Mouse (Mus musculus) hindbrain, embryonic 16.5 days (tissue): Measurements from ENCODE around the gene Mucl1. TPM values are rescaled to one million over a fixed set of nuclear protein-coding genes. Genes with fewer than 3 reads are reported as not detected.
"Not testable (repeated sequence)": the region's sequence is repeated elsewhere in the genome, so short reads cannot be mapped to it uniquely, and the experiment has no call there.

ENCODE experiments used
- ATAC-seq: fragments of 200-750 bp; cut with Nextera tagmentation; 2 replicates; pipeline ENCODE4 v1.8.0; 2017; ENCODE audit warnings: moderate TSS enrichment, moderate library complexity
- H3K27ac ChIP-seq: fragments of 300-500 bp; sonication (generic); 2 replicates; pipeline ENCODE4 v1.5.1; 2014; ENCODE audit warnings: low read depth, mild to moderate bottlenecking, control low read depth, low read length, moderate library complexity
- H3K27me3 ChIP-seq: fragments of 300-500 bp; sonication (generic); replicated peaks from 2 replicates; pipeline ENCODE4 v1.6.1; 2014; ENCODE audit warnings: low read length; ENCODE audit not compliant: control insufficient read depth, insufficient read depth
- H3K36me3 ChIP-seq: fragments of 300-500 bp; sonication (generic); 2 replicates; pipeline ENCODE4 v1.6.1; 2014; ENCODE audit warnings: mild to moderate bottlenecking, low read length, moderate library complexity, mixed read lengths; ENCODE audit not compliant: control insufficient read depth, insufficient read depth
- H3K4me1 ChIP-seq: fragments of 300-500 bp; sonication (generic); 2 replicates; pipeline ENCODE4 v1.6.1; 2014; ENCODE audit warnings: low read depth, low read length; ENCODE audit not compliant: control insufficient read depth, insufficient read depth
- H3K4me2 ChIP-seq: fragments of 300-500 bp; sonication (generic); 2 replicates; pipeline ENCODE4 v1.6.1; 2014; ENCODE audit warnings: mild to moderate bottlenecking, low read length, control low read depth, moderate library complexity
- H3K4me3 ChIP-seq: fragments of 300-500 bp; sonication (generic); 2 replicates; pipeline ENCODE4 v1.5.1; 2014; ENCODE audit warnings: mild to moderate bottlenecking, low read length, control low read depth, moderate library complexity
- H3K9ac ChIP-seq: fragments of 300-500 bp; sonication (generic); 2 replicates; pipeline ENCODE4 v1.6.1; 2014; ENCODE audit warnings: low read depth, mild to moderate bottlenecking, control low read depth, low read length, moderate library complexity
- H3K9me3 ChIP-seq: fragments of 300-500 bp; sonication (generic); 2 replicates; pipeline ENCODE4 v1.6.1; 2014; ENCODE audit warnings: mild to moderate bottlenecking, low read length, moderate library complexity; ENCODE audit not compliant: control insufficient read depth
- WGBS: fragments of 180-500 bp; shearing (Covaris S2); extraction: QIAGEN DNeasy Blood & Tissue Kit; methylation state at CpG from one replicate; pipeline ENCODE4 v1.1.7; 2014; 5-methylcytosine and 5-hydroxymethylcytosine counted together
- polyA plus RNA-seq: library from polyadenylated mRNA; unstranded; fragments of >200 nt; fragmentation: Nextera tagmentation; extraction: Ambion mirVana; gene quantifications from 2 replicates; pipeline ENCODE4 v1.2.1, GENCODE M21; 2015

Gene Mucl1
- polyA plus RNA-seq = not detected in 2 replicates

- no peak for ATAC-seq
- no peaks in the 10 kb centered on the region for H3K27me3 ChIP-seq
- H3K36me3 ChIP-seq = no peaks in the 10 kb centered on the region
- 90% methylated on average over 2 of the region's 2 CpGs for WGBS
- H3K4me2 ChIP-seq = no peak within 1 kb of the TSS
- H3K4me1 ChIP-seq = no peaks in the 10 kb centered on the region
- H3K4me3 ChIP-seq = no peak within 1 kb of the TSS
- no peak within 1 kb of the TSS for H3K9ac ChIP-seq
- H3K27ac ChIP-seq = no peak within 1 kb of the TSS
- no peaks in the 10 kb centered on the region for H3K9me3 ChIP-seq
Observed at GRCm38 (mm10) chr15:103755369-103755768, at the start of gene Mucl1. Gene Mucl1, minus strand, starts transcription at chr15:103755469.

- H3K9me3 ChIP-seq, H3K9ac ChIP-seq, H3K4me2 ChIP-seq, H3K27me3 ChIP-seq, H3K4me1 ChIP-seq, ATAC-seq, H3K36me3 ChIP-seq, H3K27ac ChIP-seq, H3K4me3 ChIP-seq: not testable (repeated sequence)
- 5% methylated on average over 5 of the region's 5 CpGs for WGBS
Observed at GRCm38 (mm10) chr15:103766836-103767235, 11.6 kb upstream of the Mucl1 start.

DNA sequence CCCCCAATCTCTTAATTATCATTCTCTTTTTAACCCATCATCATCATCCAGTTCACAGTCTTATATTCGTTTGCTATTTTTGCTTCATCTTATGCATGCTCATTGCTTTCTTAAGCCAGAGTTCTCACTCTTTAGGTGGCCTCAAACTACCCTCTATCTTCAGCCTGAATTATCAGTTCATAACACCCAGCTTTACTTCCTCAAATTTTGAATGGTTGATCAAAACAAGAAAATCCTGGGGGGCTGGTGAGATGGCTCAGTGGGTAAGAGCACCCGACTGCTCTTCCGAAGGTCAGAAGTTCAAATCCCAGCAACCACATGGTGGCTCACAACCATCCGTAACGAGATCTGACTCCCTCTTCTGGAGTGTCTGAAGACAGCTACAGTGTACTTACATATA lies 38.4 kb downstream of the Mucl1 start:
- not testable (repeated sequence) for H3K9ac ChIP-seq, H3K4me2 ChIP-seq, H3K9me3 ChIP-seq, H3K4me1 ChIP-seq, ATAC-seq, H3K27ac ChIP-seq, H3K27me3 ChIP-seq, H3K4me3 ChIP-seq, H3K36me3 ChIP-seq
- WGBS = 81% methylated on average over 3 of the region's 5 CpGs

Other genes with a start within 250 kb of the Mucl1 start
- 143 and 161 TPM in 2 replicates for gene Ppp1r1a, start 217.5 kb downstream of the Mucl1 start, polyA plus RNA-seq
- not detected in 2 replicates for gene Glycam1, start 190.4 kb downstream of the Mucl1 start, polyA plus RNA-seq
- not detected in 2 replicates for gene Mucl2, start 143.8 kb upstream of the Mucl1 start, polyA plus RNA-seq